Mouse (Mus musculus): Measurements from ENCODE around the gene Tmem150a. TPM values are rescaled to one million over a fixed set of nuclear protein-coding genes. Genes with fewer than 3 reads are reported as not detected.

Gene Tmem150a
- polyA plus RNA-seq, 1 experiment = 171 TPM

GRCm38 (mm10) chr6:72379377-72380130 is 24.3 kb downstream of the Tmem150a start:
- Histone ChIP-seq H3K36me3 (ENCODE audit: control insufficient read depth, insufficient read depth, low read length) (no peaks in the 10 kb centered on the region), H3K4me3 (ENCODE audit: insufficient read depth, low read depth, low read length) (peak overlapping the region; percentile 73), H3K27me3 (replicated peaks; ENCODE audit: control insufficient read depth, insufficient read depth, low read length) (no peaks in the 10 kb centered on the region), H3K4me1 (ENCODE audit: control insufficient read depth, insufficient read depth, low read length) (peaks cover 6% of the 10 kb centered on the region; the same call in 1 of the 2 replicates), H3K27ac (ENCODE audit: insufficient read depth, low read depth, low read length) (peak overlapping the region; percentile 82)
- DNase-seq = peak; percentile 69
- 36% methylated on average over 7 of the region's 7 CpGs for WGBS
- TF ChIP-seq CTCF (conservative IDR thresholded peaks at IDR 0.05; ENCODE audit: insufficient read depth, insufficient read length, low read depth, low read length) = no peak
- TF ChIP-seq POLR2A (IDR thresholded peaks at IDR 0.05; ENCODE audit: low read depth, low read length) = no peak

GRCm38 (mm10) chr6:72380131-72380770 is 25.0 kb downstream of the Tmem150a start, which contains the start of gene Vamp5:
Gene Vamp5, minus strand, starts transcription at chr6:72380468.
- TF ChIP-seq CTCF (conservative IDR thresholded peaks at IDR 0.05; ENCODE audit: insufficient read depth, insufficient read length, low read depth, low read length) (peak; percentile 45), POLR2A (IDR thresholded peaks at IDR 0.05; ENCODE audit: low read depth, low read length) (peak; percentile 35)
- Histone ChIP-seq H3K36me3 (ENCODE audit: control insufficient read depth, insufficient read depth, low read length) (peaks cover 1% of the 10 kb centered on the region; the same call in 1 of the 2 replicates), H3K27ac (ENCODE audit: insufficient read depth, low read depth, low read length) (peak within 1 kb of the TSS; percentile 82), H3K4me3 (ENCODE audit: insufficient read depth, low read depth, low read length) (peak within 1 kb of the TSS; percentile 73), H3K4me1 (ENCODE audit: control insufficient read depth, insufficient read depth, low read length) (peaks cover 6% of the 10 kb centered on the region; the same call in 1 of the 2 replicates), H3K27me3 (replicated peaks; ENCODE audit: control insufficient read depth, insufficient read depth, low read length) (no peaks in the 10 kb centered on the region)
- WGBS = under 1% methylated on average over 49 of the region's 49 CpGs
- DNase-seq = peak; percentile 92

- WGBS = 67% methylated on average over 6 of the region's 6 CpGs
- Histone ChIP-seq H3K27ac (ENCODE audit: insufficient read depth, low read depth, low read length) (no peak overlapping the region), H3K4me1 (ENCODE audit: control insufficient read depth, insufficient read depth, low read length) (peaks cover 8% of the 10 kb centered on the region), H3K36me3 (ENCODE audit: control insufficient read depth, insufficient read depth, low read length) (peaks cover 1% of the 10 kb centered on the region; the same call in 1 of the 2 replicates), H3K27me3 (replicated peaks; ENCODE audit: control insufficient read depth, insufficient read depth, low read length) (no peaks in the 10 kb centered on the region), H3K4me3 (ENCODE audit: insufficient read depth, low read depth, low read length) (no peak overlapping the region)
- no peak for DNase-seq
- TF ChIP-seq CTCF (conservative IDR thresholded peaks at IDR 0.05; ENCODE audit: insufficient read depth, insufficient read length, low read depth, low read length) = no peak
Measured at GRCm38 (mm10) chr6:72382494-72382893, 27.2 kb downstream of the Tmem150a start.

GRCm38 (mm10) chr6:72383142-72383820 is 28.0 kb downstream of the Tmem150a start:
- Histone ChIP-seq H3K27ac (ENCODE audit: insufficient read depth, low read depth, low read length) (no peak overlapping the region), H3K36me3 (ENCODE audit: control insufficient read depth, insufficient read depth, low read length) (peaks cover 3% of the 10 kb centered on the region), H3K27me3 (replicated peaks; ENCODE audit: control insufficient read depth, insufficient read depth, low read length) (no peaks in the 10 kb centered on the region), H3K4me3 (ENCODE audit: insufficient read depth, low read depth, low read length) (no peak overlapping the region), H3K4me1 (ENCODE audit: control insufficient read depth, insufficient read depth, low read length) (peaks cover 15% of the 10 kb centered on the region)
- no peak for DNase-seq
- TF ChIP-seq POLR2A (IDR thresholded peaks at IDR 0.05; ENCODE audit: low read depth, low read length) = no peak
- no peak for TF ChIP-seq CTCF (conservative IDR thresholded peaks at IDR 0.05; ENCODE audit: insufficient read depth, insufficient read length, low read depth, low read length)
- WGBS = 90% methylated on average over 6 of the region's 6 CpGs

- TF ChIP-seq CTCF (conservative IDR thresholded peaks at IDR 0.05; ENCODE audit: insufficient read depth, insufficient read length, low read depth, low read length) (no peak), POLR2A (IDR thresholded peaks at IDR 0.05; ENCODE audit: low read depth, low read length) (no peak)
- H3K36me3 ChIP-seq (ENCODE audit: control insufficient read depth, insufficient read depth, low read length) = peaks cover 3% of the 10 kb centered on the region
- H3K4me1 ChIP-seq (ENCODE audit: control insufficient read depth, insufficient read depth, low read length) = peaks cover 22% of the 10 kb centered on the region
- H3K27ac ChIP-seq (ENCODE audit: insufficient read depth, low read depth, low read length) = no peak overlapping the region
- DNase-seq = no peak
- no peaks in the 10 kb centered on the region for H3K27me3 ChIP-seq (replicated peaks; ENCODE audit: control insufficient read depth, insufficient read depth, low read length)
- WGBS = 94% methylated on average over 7 of the region's 7 CpGs
- no peak overlapping the region for H3K4me3 ChIP-seq (ENCODE audit: insufficient read depth, low read depth, low read length)
Measured at GRCm38 (mm10) chr6:72383952-72384351, 28.7 kb downstream of the Tmem150a start.

GRCm38 (mm10) chr6:72385258-72385657 is 30.0 kb downstream of the Tmem150a start:
- no peak overlapping the region for H3K27ac ChIP-seq (ENCODE audit: insufficient read depth, low read depth, low read length)
- H3K4me3 ChIP-seq (ENCODE audit: insufficient read depth, low read depth, low read length) = no peak overlapping the region
- DNase-seq = no peak
- WGBS = 84% methylated on average over 4 of the region's 4 CpGs
- H3K27me3 ChIP-seq (replicated peaks; ENCODE audit: control insufficient read depth, insufficient read depth, low read length) = no peaks in the 10 kb centered on the region
- peaks cover 3% of the 10 kb centered on the region for H3K36me3 ChIP-seq (ENCODE audit: control insufficient read depth, insufficient read depth, low read length)
- peaks cover 24% of the 10 kb centered on the region for H3K4me1 ChIP-seq (ENCODE audit: control insufficient read depth, insufficient read depth, low read length)
- no peak for TF ChIP-seq CTCF (conservative IDR thresholded peaks at IDR 0.05; ENCODE audit: insufficient read depth, insufficient read length, low read depth, low read length)
- TF ChIP-seq POLR2A (IDR thresholded peaks at IDR 0.05; ENCODE audit: low read depth, low read length) = no peak

GRCm38 (mm10) chr6:72386561-72386960 is 31.3 kb downstream of the Tmem150a start:
- no peak for DNase-seq
- Histone ChIP-seq H3K36me3 (ENCODE audit: control insufficient read depth, insufficient read depth, low read length) (peaks cover 3% of the 10 kb centered on the region), H3K27ac (ENCODE audit: insufficient read depth, low read depth, low read length) (no peak overlapping the region), H3K27me3 (replicated peaks; ENCODE audit: control insufficient read depth, insufficient read depth, low read length) (no peaks in the 10 kb centered on the region), H3K4me1 (ENCODE audit: control insufficient read depth, insufficient read depth, low read length) (peaks cover 24% of the 10 kb centered on the region), H3K4me3 (ENCODE audit: insufficient read depth, low read depth, low read length) (no peak overlapping the region)
- TF ChIP-seq CTCF (conservative IDR thresholded peaks at IDR 0.05; ENCODE audit: insufficient read depth, insufficient read length, low read depth, low read length) = no peak
- TF ChIP-seq POLR2A (IDR thresholded peaks at IDR 0.05; ENCODE audit: low read depth, low read length) = no peak
- WGBS = 96% methylated on average over 2 of the region's 2 CpGs
